Mouse (Mus musculus) MN1 (cell line): Measurements from ENCODE around the gene 2310030G06Rik.

ENCODE experiments used
- DNase-seq: peaks from one replicate; pipeline ENCODE4 v3.0.0-alpha.2; 2016; ENCODE audit warnings: low spot score

2310030G06Rik gene

GRCm38 (mm10) chr9:50700921-50701691, 45.2 kb downstream of the 2310030G06Rik start:
- DNase-seq, result peak; percentile 30

GRCm38 (mm10) chr9:50698418-50699409, 47.6 kb downstream of the 2310030G06Rik start:
- DNase-seq, result peak; percentile 68

DNA sequence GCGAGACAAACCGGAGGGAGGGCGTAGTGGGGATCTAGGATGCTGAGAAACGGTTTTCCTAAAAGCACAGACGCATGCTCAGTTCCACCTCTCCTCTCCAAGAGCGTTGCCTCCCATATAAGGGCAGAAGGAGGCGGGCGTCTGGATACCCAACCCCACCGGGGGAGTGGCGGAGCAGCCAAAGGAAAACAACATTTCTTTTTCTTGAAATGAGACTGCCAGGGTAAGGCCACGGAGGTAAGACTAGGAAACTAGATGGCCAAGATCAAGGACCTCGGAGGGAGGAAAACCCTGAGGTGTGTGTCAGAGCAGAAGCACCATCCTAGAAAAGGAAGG, 48.7 kb downstream of the 2310030G06Rik start:
- DNase-seq, result peak; percentile 84

DNA sequence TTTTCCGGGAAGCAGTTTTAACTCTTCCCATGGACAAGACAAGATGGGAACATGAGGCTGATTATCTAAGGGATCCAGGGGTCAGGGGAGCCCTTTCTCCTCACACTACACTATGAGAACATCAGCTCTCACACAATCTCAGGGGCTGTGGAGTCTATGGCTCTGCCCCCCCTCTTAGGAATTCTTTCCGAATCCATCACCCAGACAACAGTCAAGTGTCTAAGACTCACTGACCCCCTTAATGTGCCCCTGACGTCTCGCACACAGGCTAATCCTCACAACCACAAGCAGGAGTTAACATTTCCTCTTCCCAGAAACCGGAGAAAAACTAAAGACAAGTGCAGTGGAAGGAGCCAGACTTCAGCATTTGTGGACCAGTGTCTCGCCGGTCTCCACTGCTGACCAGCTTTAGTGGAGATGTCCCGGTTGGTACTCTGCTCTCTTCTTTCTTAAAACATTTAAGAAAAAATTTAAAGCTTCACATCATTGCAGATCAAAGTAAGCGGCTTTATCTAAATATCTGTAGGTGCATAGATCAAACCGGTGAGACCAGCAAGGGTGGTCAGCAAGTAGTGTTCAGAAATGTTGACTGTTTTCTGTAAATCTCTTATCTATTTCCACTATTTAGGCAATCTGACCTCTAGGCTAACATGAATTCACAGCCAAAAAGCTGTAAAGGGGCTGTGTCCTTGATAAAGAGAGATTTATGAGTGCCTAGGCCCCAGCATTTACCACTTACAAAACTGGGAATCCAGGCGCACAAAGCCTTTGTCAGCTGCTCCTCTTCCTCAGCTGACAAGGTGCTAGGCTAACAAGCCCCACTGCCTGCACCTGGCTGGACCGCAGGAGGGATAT, 49.3 kb downstream of the 2310030G06Rik start:
- no peak for DNase-seq

- no peak for DNase-seq
Measured at GRCm38 (mm10) chr9:50695153-50695552, 51.2 kb downstream of the 2310030G06Rik start.

DNA sequence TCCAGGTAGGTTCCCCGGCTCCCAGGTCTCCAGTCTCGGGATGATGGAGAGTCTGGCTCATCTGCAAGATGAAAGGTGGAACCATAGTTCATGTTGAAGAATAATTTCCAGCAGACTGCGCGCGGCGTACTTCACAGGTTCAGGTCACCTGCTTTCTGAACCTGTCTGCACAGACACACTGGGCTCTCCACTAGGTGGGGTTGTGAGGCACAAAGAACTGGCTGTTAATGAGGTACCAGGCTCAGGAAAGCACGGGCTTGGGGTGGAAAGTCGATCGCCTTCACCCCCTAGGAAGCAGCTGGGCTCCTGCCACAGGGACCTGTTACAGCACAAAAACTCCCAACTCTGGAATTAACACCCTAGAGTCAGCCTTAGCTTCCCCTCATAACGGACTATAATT, 52.7 kb downstream of the 2310030G06Rik start:
- DNase-seq, result peak; percentile 39

DNA sequence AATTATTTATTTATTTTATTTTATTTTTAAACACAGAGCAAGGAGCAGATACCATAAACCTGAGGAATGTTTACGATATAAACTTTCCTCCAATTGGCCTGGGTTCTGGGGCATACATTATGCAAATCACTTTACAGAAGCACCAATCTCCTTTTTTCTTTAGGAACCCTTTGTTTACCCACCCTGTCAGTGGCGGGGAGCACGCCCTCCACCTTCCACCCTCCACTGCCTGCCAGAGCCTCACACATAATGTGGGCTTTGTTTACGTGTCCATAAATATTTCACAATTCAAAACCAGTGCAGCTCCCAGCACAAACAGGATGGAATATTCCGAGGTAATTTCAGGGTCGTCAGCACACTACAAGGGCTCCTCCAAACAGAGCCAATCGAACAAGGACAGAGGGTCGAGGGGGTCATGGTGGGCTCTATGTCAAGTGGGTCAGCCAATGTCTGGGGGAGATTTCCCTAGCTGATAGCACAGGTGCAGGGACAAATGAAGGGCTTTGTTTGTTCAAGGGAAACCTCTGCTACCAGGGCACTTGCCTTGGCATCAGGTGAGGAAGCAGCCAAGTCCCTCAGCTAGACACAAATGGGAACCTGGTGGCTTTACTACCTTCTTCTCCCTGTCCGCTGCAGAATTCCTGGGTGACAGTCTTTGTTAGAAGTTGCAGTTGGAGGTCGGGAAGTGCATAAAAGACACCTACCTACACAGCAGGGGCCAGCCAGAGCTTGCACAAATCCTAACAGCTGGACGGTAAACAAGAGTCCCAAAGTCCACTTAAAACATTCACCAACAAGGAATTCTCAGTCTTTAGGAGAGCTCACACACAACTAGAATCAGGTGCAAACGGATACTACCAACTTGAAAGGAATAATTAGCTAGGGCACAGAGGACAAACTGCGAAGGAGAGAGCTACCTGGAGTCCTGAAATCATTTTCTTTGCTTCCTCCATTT, 53.4 kb downstream of the 2310030G06Rik start:
- no peak for DNase-seq
